Mouse (Mus musculus) heart, adult 2 months (tissue): Measurements from ENCODE around the gene Litaf. TPM values are rescaled to one million over a fixed set of nuclear protein-coding genes. Genes with fewer than 3 reads are reported as not detected.

Source experiments
- DNase-seq, 2 experiments: peaks; one replicate each; pipeline ENCODE4 v3.0.0; 2021
- H3K27ac ChIP-seq: fragments of 200-600 bp; 2 replicates; pipeline ENCODE4 v1.8.1; 2022
- H3K27me3 ChIP-seq: fragments of 200-500 bp; 2 replicates; pipeline ENCODE4 v1.6.1; 2012; ENCODE audit warnings: mild to moderate bottlenecking, low read length, inconsistent platforms, mixed read lengths; ENCODE audit not compliant: control insufficient read depth, insufficient read depth
- H3K36me3 ChIP-seq: fragments of 200-500 bp; 2 replicates; pipeline ENCODE4 v1.6.1; 2012; ENCODE audit warnings: low read length, inconsistent platforms; ENCODE audit not compliant: control insufficient read depth, insufficient read depth
- H3K4me1 ChIP-seq: fragments of 200-500 bp; 2 replicates; pipeline ENCODE4 v1.6.1; 2011; ENCODE audit warnings: low read length; ENCODE audit not compliant: control insufficient read depth, insufficient read depth
- H3K4me3 ChIP-seq: fragments of 200-600 bp; 2 replicates; pipeline ENCODE4 v1.8.1; 2022
- H3K79me2 ChIP-seq: fragments of 200-500 bp; replicated peaks from 2 replicates; pipeline ENCODE4 v1.6.1; 2012; ENCODE audit warnings: mild to moderate bottlenecking, inconsistent platforms, low read length, moderate library complexity, mixed read lengths; ENCODE audit not compliant: control insufficient read depth, insufficient read depth
- H3K9ac ChIP-seq: fragments of 200-500 bp; 2 replicates; pipeline ENCODE4 v1.6.1; 2012; ENCODE audit warnings: low read depth, mild to moderate bottlenecking, control low read depth, inconsistent platforms, low read length, mixed read lengths
- CTCF ChIP-seq: fragments of 200-600 bp; IDR thresholded peaks from 2 replicates; pipeline ENCODE4 v1.8.1; 2022; ENCODE audit warnings: antibody characterized with exemption, mild to moderate bottlenecking, moderate library complexity
- EP300 ChIP-seq: fragments of 200-500 bp; IDR thresholded peaks from 2 replicates; pipeline ENCODE4 v1.6.1; 2011; ENCODE audit warnings: low read depth, low read length, control low read depth; ENCODE audit not compliant: insufficient read depth
- POLR2A ChIP-seq: fragments of 200-500 bp; IDR thresholded peaks from 2 replicates; pipeline ENCODE4 v1.6.1; 2011; ENCODE audit warnings: mild to moderate bottlenecking, low read depth, low read length, control low read depth; ENCODE audit not compliant: insufficient read depth
- WGBS: fragments of 180-500 bp; shearing (Covaris S2); methylation state at CpG from one replicate; pipeline ENCODE4 v1.1.7; 2018; 5-methylcytosine and 5-hydroxymethylcytosine counted together
- intact Hi-C: fragments of 180-260 bp; cut with DNase I; formaldehyde crosslinking; loops from one replicate; pipeline ENCODE4 v1.15.1; 2025
- long read RNA-seq: library from polyadenylated mRNA; stranded (forward); transcript quantifications from one replicate; pipeline ENCODE4 v2.0.0, GENCODE M21; 2021
- polyA plus RNA-seq: library from polyadenylated mRNA; depleted of rRNA; stranded (reverse); fragments of >200 nt; gene quantifications from 2 replicates; pipeline ENCODE4 v1.2.3, GENCODE M21; 2012; rRNA removed
- total RNA-seq, 2 experiments: library from RNA; stranded (reverse); gene quantifications; 2 replicates each; pipeline ENCODE4 v1.2.3; 2021

Litaf gene
- 10 to 100 TPM; 19.6 to 25.0 TPM for total RNA-seq
- 38.1 and 47.3 TPM in 2 replicates for polyA plus RNA-seq
- long read RNA-seq, transcript Litaf-201 (4 exons, 2,235 nt): major isoform, 11 of 14 reads
- long read RNA-seq, partial matches to known transcripts: 2 of 14 reads
- long read RNA-seq, other reads (novel, unspliced or antisense): 1 of 14 reads

GRCm38 (mm10) chr16:11066029-11066832 lies at the start of gene Litaf:
Litaf (minus strand) TSS chr16:11066157.
- Histone ChIP-seq H3K27me3 (no peaks in the 10 kb centered on the region), H3K27ac (peak within 1 kb of the TSS; percentile 95), H3K79me2 (no peaks in the 10 kb centered on the region), H3K9ac (peak within 1 kb of the TSS; percentile 94), H3K36me3 (peaks cover 3% of the 10 kb centered on the region), H3K4me3 (peak within 1 kb of the TSS; percentile 88), H3K4me1 (peaks cover 30% of the 10 kb centered on the region)
- intact Hi-C loops: loop anchor here (2.0 kb wide), 2 partner anchors 29 to 67 kb away; no protein-coding TSS in a partner anchor
- under 1% methylated on average over 78 of the region's 78 CpGs for WGBS
- DNase-seq: peak; percentile 98 to 99
- TF ChIP-seq CTCF: peak; percentile 51
- TF ChIP-seq EP300: no peak
- peak; percentile 67 for TF ChIP-seq POLR2A

- no peak for DNase-seq
- 66% methylated on average over 4 of the region's 4 CpGs for WGBS
- no peak overlapping the region for H3K9ac ChIP-seq
- peaks cover 2% of the 10 kb centered on the region; the same call in 1 of the 2 replicates for H3K79me2 ChIP-seq
- H3K27me3 ChIP-seq: no peaks in the 10 kb centered on the region; the same call in 1 of the 2 replicates
- H3K36me3 ChIP-seq: no peaks in the 10 kb centered on the region
- peaks cover 1% of the 10 kb centered on the region; the same call in 1 of the 2 replicates for H3K4me1 ChIP-seq
- H3K4me3 ChIP-seq: no peak overlapping the region
- intact Hi-C loops: loop anchor here (1.0 kb wide), 2 partner anchors 73 to 236 kb away; no protein-coding TSS in a partner anchor
- no peak for TF ChIP-seq EP300
- TF ChIP-seq CTCF: peak; percentile 82
- no peak overlapping the region for H3K27ac ChIP-seq
Measured at GRCm38 (mm10) chr16:11109198-11109740, 43.3 kb upstream of the Litaf start.

GRCm38 (mm10) chr16:11104905-11105304 lies 38.9 kb upstream of the Litaf start:
- Histone ChIP-seq H3K36me3 (no peaks in the 10 kb centered on the region; the same call in 1 of the 2 replicates), H3K9ac (no peak overlapping the region), H3K79me2 (peaks cover 2% of the 10 kb centered on the region; the same call in 1 of the 2 replicates), H3K27me3 (no peaks in the 10 kb centered on the region; the same call in 1 of the 2 replicates), H3K27ac (no peak overlapping the region), H3K4me1 (peaks cover 1% of the 10 kb centered on the region; the same call in 1 of the 2 replicates), H3K4me3 (no peak overlapping the region)
- no peak for DNase-seq
- intact Hi-C loops: no loop called here
- WGBS: 89% methylated on average over 1 of the region's 1 CpGs
- TF ChIP-seq CTCF: no peak
- TF ChIP-seq EP300: no peak
- TF ChIP-seq POLR2A: no peak

- Histone ChIP-seq H3K27ac (no peak overlapping the region), H3K27me3 (no peaks in the 10 kb centered on the region), H3K4me3 (no peak overlapping the region), H3K4me1 (peaks cover 12% of the 10 kb centered on the region), H3K79me2 (no peaks in the 10 kb centered on the region; the same call in none of the 2 replicates), H3K36me3 (peaks cover 19% of the 10 kb centered on the region), H3K9ac (no peak overlapping the region)
- intact Hi-C loops: no loop called here
- WGBS: 89% methylated on average over 3 of the region's 3 CpGs
- TF ChIP-seq CTCF: no peak
- TF ChIP-seq EP300: no peak
- no peak for TF ChIP-seq POLR2A
- no peak for DNase-seq
Measured at GRCm38 (mm10) chr16:11097301-11097700, 31.3 kb upstream of the Litaf start.

- intact Hi-C loops: loop anchor here (2.0 to 5.0 kb wide), 2 partner anchors 25 to 57 kb away; no protein-coding TSS in a partner anchor
- H3K9ac ChIP-seq: no peak overlapping the region
Measured at GRCm38 (mm10) chr16:11093717-11094386, 27.9 kb upstream of the Litaf start.

More at GRCm38 (mm10) chr16:11093717-11094386, 27.9 kb upstream of the Litaf start:
- H3K27me3 ChIP-seq: no peaks in the 10 kb centered on the region
- no peaks in the 10 kb centered on the region; the same call in 1 of the 2 replicates for H3K79me2 ChIP-seq
- H3K4me1 ChIP-seq: peaks cover 25% of the 10 kb centered on the region
- no peak for DNase-seq
- no peak overlapping the region for H3K4me3 ChIP-seq
- no peak overlapping the region; the same call in 1 of the 2 replicates for H3K27ac ChIP-seq
- H3K36me3 ChIP-seq: peaks cover 37% of the 10 kb centered on the region
- TF ChIP-seq EP300: no peak
- TF ChIP-seq POLR2A: no peak
- TF ChIP-seq CTCF: no peak
- 77% methylated on average over 13 of the region's 13 CpGs for WGBS
